In genomic region chr13:69739091-69739758, GRCm38 (mm10) we compare ENCODE assay signal across 9 mouse cellular contexts. TPM values are rescaled to one million over a fixed set of nuclear protein-coding genes. Genes with fewer than 3 reads are reported as not detected.
DNase-seq lines count a peak whose midpoint lies in the region; ATAC-seq and TF ChIP-seq lines count a peak whose summit lies in the region.
"Had no signal": no experiment of that assay in that cellular context is flagged by ENCODE, and none has a peak within 500 bp of the region (broad histone marks: within the 10 kb centered on the region; RNA-seq: fewer than 3 reads in every experiment).

No protein-coding gene starts in this region.

- peak overlapping the region; percentile 96 for H3K9ac ChIP-seq in hindbrain, embryonic 15.5 days
- peak overlapping the region; percentile 17; the same call in 1 of the 2 replicates for H3K9ac ChIP-seq in liver, embryonic 12.5 days

- peaks cover 4% of the 10 kb centered on the region; the same call in 1 of the 2 replicates for H3K9me3 ChIP-seq in forebrain, embryonic 10.5 days
- H3K9me3 ChIP-seq in hindbrain, embryonic 15.5 days, result no peaks in the 10 kb centered on the region
- no peaks in the 10 kb centered on the region for H3K9me3 ChIP-seq in liver, embryonic 12.5 days (replicated peaks)

- peak; percentile 69 for ATAC-seq in hindbrain, embryonic 15.5 days (ENCODE audit: low FRiP score, low read depth)
- peak; percentile 51 for ATAC-seq in liver, embryonic 12.5 days

- H3K36me3 ChIP-seq in forebrain, embryonic 10.5 days (replicated peaks), result no peaks in the 10 kb centered on the region
- H3K36me3 ChIP-seq in hindbrain, embryonic 15.5 days, result no peaks in the 10 kb centered on the region
- H3K36me3 ChIP-seq in liver, embryonic 12.5 days, result no peaks in the 10 kb centered on the region

- H3K4me1 ChIP-seq in forebrain, embryonic 10.5 days, result peaks cover 37% of the 10 kb centered on the region
- H3K4me1 ChIP-seq in hindbrain, embryonic 15.5 days (replicated peaks), result peaks cover 41% of the 10 kb centered on the region
- H3K4me1 ChIP-seq in liver, embryonic 12.5 days, result 0 out of 2 replicates have a peak, but pooled peaks cover 2% of the 10 kb centered on the region
- H3K4me1 ChIP-seq in olfactory bulb, adult 2 months (ENCODE audit: control insufficient read depth, insufficient read depth, low read length), result peaks cover 5% of the 10 kb centered on the region

- no peak for TF ChIP-seq CTCF in olfactory bulb, adult 2 months (IDR thresholded peaks at IDR 0.05; ENCODE audit: insufficient read depth, low read depth, low read length)

- H3K27me3 ChIP-seq in forebrain, embryonic 10.5 days (ENCODE audit: poor library complexity, severe bottlenecking), result peaks cover 89% of the 10 kb centered on the region
- no peaks in the 10 kb centered on the region for H3K27me3 ChIP-seq in hindbrain, embryonic 15.5 days
- peaks cover 77% of the 10 kb centered on the region for H3K27me3 ChIP-seq in liver, embryonic 12.5 days (replicated peaks)

- WGBS in forebrain, embryonic 10.5 days, result 1% methylated on average over 74 of the region's 78 CpGs
- WGBS in hindbrain, embryonic 15.5 days, result under 1% methylated on average over 70 of the region's 78 CpGs
- WGBS in liver, embryonic 12.5 days (ENCODE audit: insufficient replicate concordance), result 1% methylated on average over 78 of the region's 78 CpGs
- WGBS in olfactory bulb, adult 2 months, result 1% methylated on average over 78 of the region's 78 CpGs

- H3K4me2 ChIP-seq in hindbrain, embryonic 15.5 days, result peak overlapping the region; percentile 84
- peak overlapping the region; percentile 71 for H3K4me2 ChIP-seq in liver, embryonic 12.5 days

- H3K27ac ChIP-seq in forebrain, embryonic 10.5 days, result peak overlapping the region; percentile 80
- peak overlapping the region; percentile 98 for H3K27ac ChIP-seq in hindbrain, embryonic 15.5 days (replicated peaks)
- H3K27ac ChIP-seq in liver, embryonic 12.5 days, result no peak overlapping the region
- peak overlapping the region; percentile 97 for H3K27ac ChIP-seq in olfactory bulb, adult 2 months (ENCODE audit: insufficient read depth, low read depth, low read length)
- H3K27ac ChIP-seq: macrophage had no signal

- no peak for TF ChIP-seq POLR2A in olfactory bulb, adult 2 months (IDR thresholded peaks at IDR 0.05; ENCODE audit: insufficient read depth, low read depth, low read length)

- DNase-seq in left cerebral cortex, adult 8-10 months (ENCODE audit: low spot score in 2 of 2), result peak; percentile 40 to 49
- no peak for DNase-seq in left cerebral cortex, adult 11 months (ENCODE audit: low spot score)
- peak; percentile 59 for DNase-seq in brain, adult 2 months (ENCODE audit: low read depth, low spot score)
- DNase-seq in forebrain, embryonic 10.5 days (ENCODE audit: extremely low spot score, low spot score), result peak; percentile 70
- no peak for DNase-seq in adipocyte (ENCODE audit: low spot score)

- peak overlapping the region; percentile 77 for H3K4me3 ChIP-seq in forebrain, embryonic 10.5 days
- peak overlapping the region; percentile 94 for H3K4me3 ChIP-seq in hindbrain, embryonic 15.5 days
- H3K4me3 ChIP-seq in liver, embryonic 12.5 days, result peak overlapping the region; percentile 57
- H3K4me3 ChIP-seq in olfactory bulb, adult 2 months (ENCODE audit: insufficient read depth, low read depth, low read length), result peak overlapping the region; percentile 94

RNA-seq across cellular contexts. Expression of gene Ube2ql1, which starts 0.5 kb away (rescaled TPM):
- 100 to 1,000 TPM; 163 to 170 (median 167) TPM for total RNA-seq in left cerebral cortex, adult 8-10 months (2022)
- polyA plus RNA-seq in forebrain, embryonic 10.5 days (2016; fragmentation: Nextera tagmentation; extraction: Ambion mirVana), result 0.49 and 0.58 TPM in 2 replicates
- 30.5 and 32.0 TPM in 2 replicates for polyA plus RNA-seq in hindbrain, embryonic 15.5 days (2015; fragmentation: Nextera tagmentation; extraction: Ambion mirVana)
- 0.18 and 0.21 TPM in 2 replicates for polyA plus RNA-seq in liver, embryonic 12.5 days (2016; fragmentation: Nextera tagmentation; extraction: Ambion mirVana)
- not detected in 2 replicates for polyA plus RNA-seq in olfactory bulb, adult 2 months (2012; ENCODE audit: insufficient read depth, insufficient read length, low replicate concordance, missing spikeins)
- polyA plus RNA-seq: macrophage had no signal

Comparison
In these comparisons a context has a peak if more than half of its experiments do, and no peak if none do; other contexts are left out.
1. DNase-seq: peak in left cerebral cortex, adult 8-10 months (2 of 2), brain, adult 2 months (single experiment) and forebrain, embryonic 10.5 days (single experiment); none in left cerebral cortex, adult 11 months (single experiment) and adipocyte (single experiment).
2. Peak in every context shown above with its lines, with median percentiles within 50 percentile points of each other: H3K4me3 ChIP-seq.